Mouse (Mus musculus): ENCODE data around the gene Tcp11l2. TPM values are rescaled to one million over a fixed set of nuclear protein-coding genes. Genes with fewer than 3 reads are reported as not detected.

Gene Tcp11l2
- polyA plus RNA-seq, 1 experiment from 2014 or later = 9.8 TPM

GRCm38 (mm10) chr10:84645940-84646339, 69.5 kb downstream of the Tcp11l2 start:
- 86% methylated on average over 8 of the region's 8 CpGs for WGBS
- Histone ChIP-seq H3K27ac (ENCODE audit: low read depth) (no peak overlapping the region), H3K27me3 (replicated peaks; ENCODE audit: control insufficient read depth, insufficient read depth, low read length) (no peaks in the 10 kb centered on the region), H3K4me2 (ENCODE audit: low read length) (no peak overlapping the region), H3K36me3 (ENCODE audit: control insufficient read depth, insufficient read depth, low read length) (peaks cover 24% of the 10 kb centered on the region), H3K4me1 (replicated peaks; ENCODE audit: control insufficient read depth, insufficient read depth, low read length) (no peaks in the 10 kb centered on the region), H3K9me3 (ENCODE audit: control insufficient read depth, low read length) (no peaks in the 10 kb centered on the region), H3K9ac (ENCODE audit: low read length) (no peak overlapping the region), H3K4me3 (ENCODE audit: low read depth, low read length) (no peak overlapping the region)
- DNase-seq (ENCODE audit: low spot score) (no peak), ATAC-seq (replicated peaks; ENCODE audit: low FRiP score, low TSS enrichment, low read depth) (no peak)

- 90% methylated on average over 12 of the region's 12 CpGs for WGBS
These were observed 70.2 kb downstream of the Tcp11l2 start for GRCm38 (mm10) chr10:84646506-84647102.

GRCm38 (mm10) chr10:84647264-84647663, 70.8 kb downstream of the Tcp11l2 start:
- Histone ChIP-seq H3K9me3 (ENCODE audit: control insufficient read depth, low read length) (no peaks in the 10 kb centered on the region), H3K27ac (ENCODE audit: low read depth) (no peak overlapping the region), H3K4me1 (replicated peaks; ENCODE audit: control insufficient read depth, insufficient read depth, low read length) (no peaks in the 10 kb centered on the region), H3K9ac (ENCODE audit: low read length) (no peak overlapping the region), H3K27me3 (replicated peaks; ENCODE audit: control insufficient read depth, insufficient read depth, low read length) (no peaks in the 10 kb centered on the region), H3K36me3 (ENCODE audit: control insufficient read depth, insufficient read depth, low read length) (peaks cover 26% of the 10 kb centered on the region), H3K4me3 (ENCODE audit: low read depth, low read length) (no peak overlapping the region), H3K4me2 (ENCODE audit: low read length) (no peak overlapping the region)
- DNase-seq (ENCODE audit: low spot score) (no peak), ATAC-seq (replicated peaks; ENCODE audit: low FRiP score, low TSS enrichment, low read depth) (no peak)
- 83% methylated on average over 5 of the region's 5 CpGs for WGBS

More at GRCm38 (mm10) chr10:84646506-84647102, 70.2 kb downstream of the Tcp11l2 start:
- Histone ChIP-seq H3K27me3 (replicated peaks; ENCODE audit: control insufficient read depth, insufficient read depth, low read length) (no peaks in the 10 kb centered on the region), H3K4me2 (ENCODE audit: low read length) (no peak overlapping the region), H3K4me3 (ENCODE audit: low read depth, low read length) (no peak overlapping the region), H3K9ac (ENCODE audit: low read length) (no peak overlapping the region), H3K36me3 (ENCODE audit: control insufficient read depth, insufficient read depth, low read length) (peaks cover 26% of the 10 kb centered on the region), H3K27ac (ENCODE audit: low read depth) (no peak overlapping the region), H3K9me3 (ENCODE audit: control insufficient read depth, low read length) (no peaks in the 10 kb centered on the region), H3K4me1 (replicated peaks; ENCODE audit: control insufficient read depth, insufficient read depth, low read length) (no peaks in the 10 kb centered on the region)
- no peak for ATAC-seq (replicated peaks; ENCODE audit: low FRiP score, low TSS enrichment, low read depth)
- DNase-seq (ENCODE audit: low spot score) = no peak

GRCm38 (mm10) chr10:84648911-84649310, 72.5 kb downstream of the Tcp11l2 start:
- Histone ChIP-seq H3K4me1 (replicated peaks; ENCODE audit: control insufficient read depth, insufficient read depth, low read length) (no peaks in the 10 kb centered on the region), H3K4me2 (ENCODE audit: low read length) (no peak overlapping the region), H3K27me3 (replicated peaks; ENCODE audit: control insufficient read depth, insufficient read depth, low read length) (no peaks in the 10 kb centered on the region), H3K4me3 (ENCODE audit: low read depth, low read length) (no peak overlapping the region), H3K9ac (ENCODE audit: low read length) (no peak overlapping the region), H3K36me3 (ENCODE audit: control insufficient read depth, insufficient read depth, low read length) (peaks cover 35% of the 10 kb centered on the region), H3K9me3 (ENCODE audit: control insufficient read depth, low read length) (no peaks in the 10 kb centered on the region), H3K27ac (ENCODE audit: low read depth) (no peak overlapping the region)
- 78% methylated on average over 4 of the region's 4 CpGs for WGBS
- DNase-seq (ENCODE audit: low spot score) (no peak), ATAC-seq (replicated peaks; ENCODE audit: low FRiP score, low TSS enrichment, low read depth) (no peak)

- ATAC-seq (replicated peaks; ENCODE audit: low FRiP score, low TSS enrichment, low read depth) = no peak
- Histone ChIP-seq H3K4me1 (replicated peaks; ENCODE audit: control insufficient read depth, insufficient read depth, low read length) (0 out of 2 replicates have a peak, but pooled peaks cover 5% of the 10 kb centered on the region), H3K36me3 (ENCODE audit: control insufficient read depth, insufficient read depth, low read length) (peaks cover 14% of the 10 kb centered on the region), H3K9me3 (ENCODE audit: control insufficient read depth, low read length) (no peaks in the 10 kb centered on the region), H3K9ac (ENCODE audit: low read length) (no peak overlapping the region), H3K4me3 (ENCODE audit: low read depth, low read length) (no peak overlapping the region), H3K27me3 (replicated peaks; ENCODE audit: control insufficient read depth, insufficient read depth, low read length) (no peaks in the 10 kb centered on the region), H3K27ac (ENCODE audit: low read depth) (no peak overlapping the region), H3K4me2 (ENCODE audit: low read length) (no peak overlapping the region)
- DNase-seq (ENCODE audit: low spot score) = no peak
- whole genome bisulfite sequencing = 79% methylated on average over 4 of the region's 4 CpGs
These were observed 77.6 kb downstream of the Tcp11l2 start for GRCm38 (mm10) chr10:84654029-84654428.

GRCm38 (mm10) chr10:84654731-84655130, 78.3 kb downstream of the Tcp11l2 start:
- H3K27me3 ChIP-seq (replicated peaks; ENCODE audit: control insufficient read depth, insufficient read depth, low read length) = no peaks in the 10 kb centered on the region
- no peak overlapping the region for H3K9ac ChIP-seq (ENCODE audit: low read length)
- 80% methylated on average over 4 of the region's 4 CpGs for WGBS
- no peak for DNase-seq (ENCODE audit: low spot score)
- no peak for ATAC-seq (replicated peaks; ENCODE audit: low FRiP score, low TSS enrichment, low read depth)
- 0 out of 2 replicates have a peak, but pooled peaks cover 5% of the 10 kb centered on the region for H3K4me1 ChIP-seq (replicated peaks; ENCODE audit: control insufficient read depth, insufficient read depth, low read length)
- no peak overlapping the region for H3K4me3 ChIP-seq (ENCODE audit: low read depth, low read length)
- H3K27ac ChIP-seq (ENCODE audit: low read depth) = no peak overlapping the region
- no peaks in the 10 kb centered on the region for H3K9me3 ChIP-seq (ENCODE audit: control insufficient read depth, low read length)
- peaks cover 13% of the 10 kb centered on the region; the same call in 1 of the 2 replicates for H3K36me3 ChIP-seq (ENCODE audit: control insufficient read depth, insufficient read depth, low read length)
- H3K4me2 ChIP-seq (ENCODE audit: low read length) = no peak overlapping the region

GRCm38 (mm10) chr10:84656618-84657017, 80.2 kb downstream of the Tcp11l2 start:
- no peak overlapping the region for H3K4me2 ChIP-seq (ENCODE audit: low read length)
- 0 out of 2 replicates have a peak, but pooled peaks cover 5% of the 10 kb centered on the region for H3K4me1 ChIP-seq (replicated peaks; ENCODE audit: control insufficient read depth, insufficient read depth, low read length)
- no peaks in the 10 kb centered on the region for H3K9me3 ChIP-seq (ENCODE audit: control insufficient read depth, low read length)
- DNase-seq (ENCODE audit: low spot score) = no peak
- 83% methylated on average over 4 of the region's 4 CpGs for WGBS
- peaks cover 9% of the 10 kb centered on the region; the same call in 1 of the 2 replicates for H3K36me3 ChIP-seq (ENCODE audit: control insufficient read depth, insufficient read depth, low read length)
- H3K27me3 ChIP-seq (replicated peaks; ENCODE audit: control insufficient read depth, insufficient read depth, low read length) = no peaks in the 10 kb centered on the region
- no peak overlapping the region for H3K27ac ChIP-seq (ENCODE audit: low read depth)
- no peak for ATAC-seq (replicated peaks; ENCODE audit: low FRiP score, low TSS enrichment, low read depth)
- no peak overlapping the region for H3K4me3 ChIP-seq (ENCODE audit: low read depth, low read length)
- no peak overlapping the region for H3K9ac ChIP-seq (ENCODE audit: low read length)

GRCm38 (mm10) chr10:84657437-84658087, 81.1 kb downstream of the Tcp11l2 start:
- Histone ChIP-seq H3K36me3 (ENCODE audit: control insufficient read depth, insufficient read depth, low read length) (peaks cover 7% of the 10 kb centered on the region; the same call in 1 of the 2 replicates), H3K9ac (ENCODE audit: low read length) (no peak overlapping the region), H3K27ac (ENCODE audit: low read depth) (no peak overlapping the region), H3K4me3 (ENCODE audit: low read depth, low read length) (no peak overlapping the region), H3K27me3 (replicated peaks; ENCODE audit: control insufficient read depth, insufficient read depth, low read length) (no peaks in the 10 kb centered on the region), H3K4me1 (replicated peaks; ENCODE audit: control insufficient read depth, insufficient read depth, low read length) (0 out of 2 replicates have a peak, but pooled peaks cover 5% of the 10 kb centered on the region), H3K4me2 (ENCODE audit: low read length) (no peak overlapping the region), H3K9me3 (ENCODE audit: control insufficient read depth, low read length) (no peaks in the 10 kb centered on the region)
- ATAC-seq (replicated peaks; ENCODE audit: low FRiP score, low TSS enrichment, low read depth) (no peak), DNase-seq (ENCODE audit: low spot score) (no peak)
- 71% methylated on average over 6 of the region's 6 CpGs for WGBS
